Mouse (Mus musculus) G1E (cell line): ENCODE measurements around the gene Cacnb1.

Experiments
- CTCF ChIP-seq: IDR thresholded peaks from 2 replicates; pipeline ENCODE4 v1.5.1; 2012; ENCODE audit warnings: low read depth, low read length, inconsistent platforms, mixed read lengths
- TAL1 ChIP-seq: conservative IDR thresholded peaks from 2 replicates; pipeline ENCODE4 v1.6.1; 2012; ENCODE audit warnings: low read depth, low read length, inconsistent platforms, mixed read lengths

DNA sequence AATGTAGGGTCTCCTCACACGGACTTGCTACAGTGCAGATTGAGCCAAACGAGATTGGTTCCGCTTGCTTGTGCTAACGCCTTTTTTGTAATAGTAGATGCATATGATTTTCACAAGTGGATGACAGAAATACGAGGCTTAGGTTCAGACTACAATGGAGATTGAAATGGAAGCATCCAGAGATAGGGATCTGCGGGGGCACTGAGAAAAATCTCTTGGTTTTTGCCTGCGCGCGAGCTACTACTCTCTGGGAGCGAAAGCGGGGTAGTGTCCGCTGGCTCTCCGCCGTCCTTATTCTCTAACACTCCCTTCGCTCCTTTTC is 3.4 kb upstream of the Cacnb1 start:
- no peak for TF ChIP-seq CTCF
- no peak for TF ChIP-seq TAL1
